Mouse (Mus musculus) lung, adult 2 months (tissue): ENCODE measurements around the gene Rabep1.

ENCODE experiments used
- CTCF ChIP-seq: fragments of 200-500 bp; IDR thresholded peaks from 2 replicates; pipeline ENCODE4 v1.5.1; 2011; ENCODE audit warnings: mild to moderate bottlenecking, low read length, control low read depth; ENCODE audit not compliant: insufficient read depth
- POLR2A ChIP-seq: fragments of 200-500 bp; IDR thresholded peaks from 2 replicates; pipeline ENCODE4 v1.6.1; 2011; ENCODE audit warnings: low read depth, mild to moderate bottlenecking, control low read depth, low read length, borderline replicate concordance; ENCODE audit errors: extremely low read depth

DNA sequence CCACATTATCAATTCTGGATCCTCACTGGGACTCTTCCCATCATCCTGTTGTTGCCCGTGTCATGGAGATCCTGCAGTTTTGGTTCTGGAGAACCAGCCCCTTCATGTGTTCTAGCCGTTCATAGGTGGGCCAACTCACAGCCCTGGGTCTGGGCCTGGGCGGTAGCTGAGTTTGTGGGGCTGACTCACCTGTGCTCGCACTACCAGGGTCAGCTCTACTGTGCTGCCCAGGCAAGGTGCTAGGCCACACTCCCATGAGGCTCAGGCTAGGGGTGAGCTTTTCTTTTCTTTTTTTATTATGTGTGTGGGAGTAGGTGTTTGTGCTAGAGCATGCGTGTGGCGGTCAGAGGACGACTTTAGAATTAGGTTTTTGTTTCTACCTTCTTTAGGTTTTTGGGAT, 33.1 kb downstream of the Rabep1 start:
- TF ChIP-seq CTCF, result no peak
- no peak for TF ChIP-seq POLR2A
